Mouse (Mus musculus) hindbrain, embryonic 15.5 days (tissue): ENCODE data around the gene Zfp276. TPM values are rescaled to one million over a fixed set of nuclear protein-coding genes. Genes with fewer than 3 reads are reported as not detected.
A peak's percentile ranks its signal among the peaks of the same experiment; 100 is the strongest.
"Not testable (repeated sequence)": the region's sequence is repeated elsewhere in the genome, so short reads cannot be mapped to it uniquely, and the experiment has no call there.

Source experiments
- ATAC-seq: fragments of 200-750 bp; cut with Nextera tagmentation; 2 replicates; pipeline ENCODE4 v1.8.0; 2017; ENCODE audit warnings: low read depth, moderate number of reproducible peaks, moderate TSS enrichment; ENCODE audit not compliant: low FRiP score
- H3K27ac ChIP-seq: fragments of 300-500 bp; sonication (generic); replicated peaks from 2 replicates; pipeline ENCODE4 v1.5.1; 2015; ENCODE audit warnings: mild to moderate bottlenecking, inconsistent platforms
- H3K27me3 ChIP-seq: fragments of 300-500 bp; sonication (generic); 2 replicates; pipeline ENCODE4 v1.6.1; 2015; ENCODE audit warnings: control low read depth, inconsistent platforms
- H3K36me3 ChIP-seq: fragments of 300-500 bp; sonication (generic); 2 replicates; pipeline ENCODE4 v1.6.1; 2015; ENCODE audit warnings: control low read depth, inconsistent platforms
- H3K4me1 ChIP-seq: fragments of 300-500 bp; sonication (generic); replicated peaks from 2 replicates; pipeline ENCODE4 v1.6.1; 2015; ENCODE audit warnings: control low read depth, inconsistent platforms
- H3K4me2 ChIP-seq: fragments of 300-500 bp; sonication (generic); 2 replicates; pipeline ENCODE4 v1.6.1; 2015; ENCODE audit warnings: moderate library complexity, mild to moderate bottlenecking, inconsistent platforms
- H3K4me3 ChIP-seq: fragments of 300-500 bp; sonication (generic); 2 replicates; pipeline ENCODE4 v1.5.1; 2015; ENCODE audit warnings: mild to moderate bottlenecking, inconsistent platforms
- H3K9ac ChIP-seq: fragments of 300-500 bp; sonication (generic); 2 replicates; pipeline ENCODE4 v1.6.1; 2015; ENCODE audit warnings: inconsistent platforms
- H3K9me3 ChIP-seq: fragments of 300-500 bp; sonication (generic); 2 replicates; pipeline ENCODE4 v1.6.1; 2016; ENCODE audit warnings: control low read depth, inconsistent platforms
- WGBS: fragments of 180-500 bp; shearing (Covaris S2); methylation state at CpG from one replicate; pipeline ENCODE4 v1.1.7; 2015; 5-methylcytosine and 5-hydroxymethylcytosine counted together
- polyA plus RNA-seq: library from polyadenylated mRNA; unstranded; fragments of >200 nt; fragmentation: Nextera tagmentation; extraction: Ambion mirVana; gene quantifications from 2 replicates; pipeline ENCODE4 v1.2.1, GENCODE M21; 2015

Zfp276 gene
- polyA plus RNA-seq, 1 experiment from 2014 or later: 25.2 TPM

GRCm38 (mm10) chr8:123248596-123248995, 5.4 kb upstream of the Zfp276 start:
- H3K36me3 ChIP-seq: peaks cover 75% of the 10 kb centered on the region
- H3K27me3 ChIP-seq: no peaks in the 10 kb centered on the region
- H3K4me3 ChIP-seq: no peak overlapping the region
- peaks cover 10% of the 10 kb centered on the region for H3K4me1 ChIP-seq
- no peak overlapping the region for H3K9ac ChIP-seq
- 95% methylated on average over 7 of the region's 8 CpGs for WGBS
- H3K4me2 ChIP-seq: no peak overlapping the region
- ATAC-seq: no peak
- no peak overlapping the region for H3K27ac ChIP-seq
- no peaks in the 10 kb centered on the region for H3K9me3 ChIP-seq

GRCm38 (mm10) chr8:123250940-123251339, 3.1 kb upstream of the Zfp276 start:
- ATAC-seq: no peak
- Histone ChIP-seq H3K27ac (no peak overlapping the region), H3K36me3 (peaks cover 55% of the 10 kb centered on the region), H3K4me3 (no peak overlapping the region), H3K4me1 (peaks cover 22% of the 10 kb centered on the region), H3K4me2 (no peak overlapping the region), H3K9me3 (no peaks in the 10 kb centered on the region), H3K27me3 (no peaks in the 10 kb centered on the region), H3K9ac (no peak overlapping the region)
- 96% methylated on average over 5 of the region's 5 CpGs for WGBS

GRCm38 (mm10) chr8:123252925-123253324, 1.1 kb upstream of the Zfp276 start:
- H3K4me2 ChIP-seq: peak overlapping the region; percentile 92
- H3K27ac ChIP-seq: 0 out of 2 replicates have a peak overlapping the region, but pooled peaks have one; percentile 91
- ATAC-seq: no peak
- H3K4me3 ChIP-seq: peak overlapping the region; percentile 84
- H3K9me3 ChIP-seq: no peaks in the 10 kb centered on the region
- peaks cover 40% of the 10 kb centered on the region for H3K36me3 ChIP-seq
- H3K27me3 ChIP-seq: no peaks in the 10 kb centered on the region
- WGBS: 57% methylated on average over 4 of the region's 4 CpGs
- H3K9ac ChIP-seq: peak overlapping the region; percentile 90
- peaks cover 32% of the 10 kb centered on the region for H3K4me1 ChIP-seq

GRCm38 (mm10) chr8:123253451-123254098, 420 bp upstream of the Zfp276 start:
- peak overlapping the region; percentile 90 for H3K9ac ChIP-seq
- H3K4me2 ChIP-seq: peak overlapping the region; percentile 92
- peaks cover 40% of the 10 kb centered on the region for H3K36me3 ChIP-seq
- peak overlapping the region; percentile 84 for H3K4me3 ChIP-seq
- under 1% methylated on average over 40 of the region's 40 CpGs for WGBS
- no peaks in the 10 kb centered on the region for H3K27me3 ChIP-seq
- no peaks in the 10 kb centered on the region for H3K9me3 ChIP-seq
- no peak; the same call in none of the 2 replicates for ATAC-seq
- H3K4me1 ChIP-seq: peaks cover 32% of the 10 kb centered on the region
- H3K27ac ChIP-seq: peak overlapping the region; percentile 91

- ATAC-seq: no peak
- 71% methylated on average over 6 of the region's 6 CpGs for WGBS
- Histone ChIP-seq H3K4me2 (peak overlapping the region; percentile 92), H3K27ac (no peak overlapping the region), H3K4me3 (peak overlapping the region; percentile 84), H3K27me3 (no peaks in the 10 kb centered on the region), H3K9ac (peak overlapping the region; percentile 90), H3K9me3 (no peaks in the 10 kb centered on the region), H3K4me1 (peaks cover 32% of the 10 kb centered on the region), H3K36me3 (peaks cover 43% of the 10 kb centered on the region)
These were observed 1.2 kb downstream of the Zfp276 start for GRCm38 (mm10) chr8:123255170-123255569.

GRCm38 (mm10) chr8:123257114-123257513, 3.1 kb downstream of the Zfp276 start:
- Histone ChIP-seq H3K9me3 (no peaks in the 10 kb centered on the region), H3K4me1 (peaks cover 32% of the 10 kb centered on the region), H3K27me3 (no peaks in the 10 kb centered on the region), H3K36me3 (peaks cover 33% of the 10 kb centered on the region), H3K4me3 (no peak overlapping the region), H3K4me2 (no peak overlapping the region), H3K27ac (no peak overlapping the region), H3K9ac (no peak overlapping the region)
- ATAC-seq: no peak
- WGBS: 60% methylated on average over 3 of the region's 3 CpGs

GRCm38 (mm10) chr8:123257593-123257992, 3.6 kb downstream of the Zfp276 start:
- not testable (repeated sequence) for H3K27ac ChIP-seq, H3K9me3 ChIP-seq, H3K27me3 ChIP-seq, H3K9ac ChIP-seq, H3K4me2 ChIP-seq, ATAC-seq, H3K4me3 ChIP-seq
- H3K4me1 ChIP-seq: peaks cover 30% of the 10 kb centered on the region
- 92% methylated on average over 8 of the region's 8 CpGs for WGBS
- H3K36me3 ChIP-seq: peaks cover 34% of the 10 kb centered on the region

GRCm38 (mm10) chr8:123267926-123268656, 14.1 kb downstream of the Zfp276 start:
- Histone ChIP-seq H3K4me1 (no peaks in the 10 kb centered on the region), H3K36me3 (peaks cover 63% of the 10 kb centered on the region), H3K4me2 (no peak overlapping the region), H3K4me3 (no peak overlapping the region), H3K27ac (no peak overlapping the region), H3K9me3 (no peaks in the 10 kb centered on the region), H3K9ac (no peak overlapping the region), H3K27me3 (no peaks in the 10 kb centered on the region)
- ATAC-seq: no peak
- WGBS: 73% methylated on average over 14 of the region's 14 CpGs

- H3K36me3 ChIP-seq: peaks cover 36% of the 10 kb centered on the region
- H3K27ac ChIP-seq: no peak overlapping the region
- 91% methylated on average over 10 of the region's 10 CpGs for WGBS
- no peaks in the 10 kb centered on the region for H3K4me1 ChIP-seq
- H3K9me3 ChIP-seq: no peaks in the 10 kb centered on the region
- no peak overlapping the region for H3K4me2 ChIP-seq
- H3K9ac ChIP-seq: no peak overlapping the region
- no peak for ATAC-seq
- no peak overlapping the region for H3K4me3 ChIP-seq
- H3K27me3 ChIP-seq: no peaks in the 10 kb centered on the region
These were observed 17.2 kb downstream of the Zfp276 start for GRCm38 (mm10) chr8:123271147-123271546.

- no peaks in the 10 kb centered on the region for H3K27me3 ChIP-seq
- no peak overlapping the region for H3K4me2 ChIP-seq
- peaks cover 32% of the 10 kb centered on the region for H3K36me3 ChIP-seq
- no peaks in the 10 kb centered on the region for H3K4me1 ChIP-seq
- H3K9me3 ChIP-seq: no peaks in the 10 kb centered on the region
- 75% methylated on average over 4 of the region's 4 CpGs for WGBS
- H3K27ac ChIP-seq: no peak overlapping the region
- ATAC-seq: no peak
- H3K4me3 ChIP-seq: no peak overlapping the region
- no peak overlapping the region for H3K9ac ChIP-seq
These were observed 17.9 kb downstream of the Zfp276 start for GRCm38 (mm10) chr8:123271901-123272300.

GRCm38 (mm10) chr8:123274447-123274846, 20.5 kb downstream of the Zfp276 start:
- Histone ChIP-seq H3K9me3 (no peaks in the 10 kb centered on the region), H3K4me3 (no peak overlapping the region), H3K4me2 (no peak overlapping the region), H3K4me1 (no peaks in the 10 kb centered on the region), H3K27ac (no peak overlapping the region), H3K36me3 (peaks cover 8% of the 10 kb centered on the region; the same call in 1 of the 2 replicates), H3K27me3 (no peaks in the 10 kb centered on the region), H3K9ac (no peak overlapping the region)
- 83% methylated on average over 5 of the region's 5 CpGs for WGBS
- no peak for ATAC-seq

GRCm38 (mm10) chr8:123275096-123275495, 21.1 kb downstream of the Zfp276 start:
- H3K4me1 ChIP-seq: no peaks in the 10 kb centered on the region
- ATAC-seq: no peak
- 0 out of 2 replicates have a peak, but pooled peaks cover 3% of the 10 kb centered on the region for H3K36me3 ChIP-seq
- no peak overlapping the region for H3K27ac ChIP-seq
- H3K4me3 ChIP-seq: no peak overlapping the region
- no peaks in the 10 kb centered on the region for H3K9me3 ChIP-seq
- H3K9ac ChIP-seq: no peak overlapping the region
- H3K4me2 ChIP-seq: no peak overlapping the region
- no peaks in the 10 kb centered on the region for H3K27me3 ChIP-seq
- WGBS: 93% methylated on average over 12 of the region's 12 CpGs
